10 mouse cellular contexts compared by ENCODE assay signal in genomic region chr5:45638378-45638777, GRCm38 (mm10). TPM values are rescaled to one million over a fixed set of nuclear protein-coding genes. Genes with fewer than 3 reads are reported as not detected.
DNase-seq lines count a peak whose midpoint lies in the region; ATAC-seq and TF ChIP-seq lines count a peak whose summit lies in the region.
"Had no signal": no experiment of that assay in that cellular context is flagged by ENCODE, and none has a peak within 500 bp of the region (broad histone marks: within the 10 kb centered on the region; RNA-seq: fewer than 3 reads in every experiment).

No protein-coding gene starts in this region.

- intact Hi-C loops in left cerebral cortex, adult 2 months (cut with DNase I), result loop anchor here (2.0 kb wide), 1 partner anchor 30 kb away; the partner anchor contains the start of gene Ncapg
- intact Hi-C loops in left cerebral cortex, postnatal 14 days (cut with DNase I), result no loop called here

- no peak overlapping the region for H3K27ac ChIP-seq in left cerebral cortex, adult 2 months
- H3K27ac ChIP-seq in intestine, embryonic 15.5 days, result no peak overlapping the region

- DNase-seq in cerebellum, adult 18-20 months, result peak; percentile 8 to 26
- DNase-seq in cerebellum, postnatal 4 days (ENCODE audit: low spot score in 2 of 2), result no peak
- DNase-seq in left cerebral cortex, adult 2 months (ENCODE audit: extremely low spot score in 1 of 2, low spot score in 2 of 2), result no peak
- DNase-seq in left cerebral cortex, postnatal 14 days (ENCODE audit: low spot score in 2 of 2), result no peak
- DNase-seq in retina, postnatal 7 days (ENCODE audit: low read depth, low spot score), result peak; percentile 19
- no peak for DNase-seq in frontal cortex, postnatal 36 days (ENCODE audit: low spot score in 2 of 2)
- DNase-seq: lung, postnatal 14 days had no signal

- TF ChIP-seq CTCF in left cerebral cortex, adult 2 months (IDR thresholded peaks at IDR 0.05), result no peak

- no peak overlapping the region for H3K9ac ChIP-seq in intestine, embryonic 15.5 days

- H3K4me2 ChIP-seq in intestine, embryonic 15.5 days (replicated peaks), result peak overlapping the region; percentile 99

- H3K36me3 ChIP-seq in intestine, embryonic 15.5 days, result no peaks in the 10 kb centered on the region

- H3K27me3 ChIP-seq in intestine, embryonic 15.5 days (replicated peaks), result 0 out of 2 replicates have a peak, but pooled peaks cover 6% of the 10 kb centered on the region

- WGBS in intestine, embryonic 15.5 days, result 41% methylated on average over 3 of the region's 3 CpGs

- no peaks in the 10 kb centered on the region for H3K9me3 ChIP-seq in intestine, embryonic 15.5 days

- no peak for ATAC-seq in intestine, embryonic 15.5 days
- no peak for ATAC-seq in activated CD4-positive, CD25-positive, alpha-beta regulatory T cell, adult 4 months

- H3K4me1 ChIP-seq in intestine, embryonic 15.5 days (replicated peaks), result peaks cover 3% of the 10 kb centered on the region; the same call in 1 of the 2 replicates

- H3K4me3 ChIP-seq in left cerebral cortex, adult 2 months, result peak overlapping the region; percentile 41
- H3K4me3 ChIP-seq in intestine, embryonic 15.5 days (replicated peaks), result no peak overlapping the region

RNA-seq across cellular contexts. Expression of gene Fam184b, which starts 1.0 kb away (rescaled TPM):
- total RNA-seq in left cerebral cortex, adult 2 months (2021), result 1 to 10 TPM; 8.1 TPM
- 10 to 100 TPM; 13.0 to 14.3 TPM for total RNA-seq in left cerebral cortex, postnatal 14 days (2021)
- 2.9 and 3.3 TPM in 2 replicates for polyA plus RNA-seq in intestine, embryonic 15.5 days (2015; fragmentation: Nextera tagmentation; extraction: Ambion mirVana)
- under 1 TPM in 1 of 2 experiments, not detected in 1; 0.25 TPM for polyA plus RNA-seq in activated CD4-positive, CD25-positive, alpha-beta regulatory T cell, adult 4 months (2017; shearing (Covaris generic))

RNA-seq across cellular contexts. Expression of gene Ncapg, which starts 31.3 kb away (rescaled TPM):
- under 1 TPM; 0.20 to 0.56 TPM for total RNA-seq in left cerebral cortex, adult 2 months (2021)
- total RNA-seq in left cerebral cortex, postnatal 14 days (2021), result under 1 TPM; 0.61 to 0.77 TPM
- 43.1 and 49.9 TPM in 2 replicates for polyA plus RNA-seq in intestine, embryonic 15.5 days (2015; fragmentation: Nextera tagmentation; extraction: Ambion mirVana)
- polyA plus RNA-seq in activated CD4-positive, CD25-positive, alpha-beta regulatory T cell, adult 4 months (2017; shearing (Covaris generic)), result 10 to 100 TPM; 20.7 to 27.0 TPM
- total RNA-seq: gastrocnemius, adult 8-10 months had no signal

Comparison
In these comparisons a context has a peak if more than half of its experiments do, and no peak if none do; other contexts are left out.
1. DNase-seq: peak in cerebellum, adult 18-20 months (2 of 2) and retina, postnatal 7 days (single experiment); none in cerebellum, postnatal 4 days (0 of 2), left cerebral cortex, adult 2 months (0 of 2), left cerebral cortex, postnatal 14 days (0 of 2) and frontal cortex, postnatal 36 days (0 of 2).